Mouse (Mus musculus): Measurements from ENCODE around the gene C2cd3.

The C2cd3 gene

GRCm38 (mm10) chr7:100402715-100403114 lies 30.7 kb downstream of the C2cd3 start:
- DNase-seq (ENCODE audit: low spot score), result no peak

- no peak for DNase-seq (ENCODE audit: low spot score)
Observed at GRCm38 (mm10) chr7:100407677-100408076, 35.6 kb downstream of the C2cd3 start.

DNA sequence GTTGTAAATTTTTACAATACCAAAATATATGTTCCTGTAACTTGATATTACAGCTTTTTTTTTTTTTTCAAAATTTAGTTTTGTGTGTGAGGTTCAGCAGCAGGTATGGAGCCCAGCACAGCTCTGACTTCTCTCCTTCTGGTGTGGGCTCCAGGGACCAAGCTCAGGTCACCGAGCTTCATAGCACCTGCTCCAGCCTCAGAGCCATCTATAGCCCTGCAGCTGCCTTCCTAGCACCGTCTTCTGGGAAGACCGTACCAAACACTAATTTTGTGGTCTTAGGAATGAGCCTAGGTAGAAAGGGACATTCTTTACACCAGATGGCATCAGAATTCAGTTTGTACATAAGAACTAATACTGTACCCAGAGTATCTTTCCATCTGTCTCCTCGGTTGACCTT lies 36.7 kb downstream of the C2cd3 start:
- DNase-seq (ENCODE audit: low spot score), result no peak

DNA sequence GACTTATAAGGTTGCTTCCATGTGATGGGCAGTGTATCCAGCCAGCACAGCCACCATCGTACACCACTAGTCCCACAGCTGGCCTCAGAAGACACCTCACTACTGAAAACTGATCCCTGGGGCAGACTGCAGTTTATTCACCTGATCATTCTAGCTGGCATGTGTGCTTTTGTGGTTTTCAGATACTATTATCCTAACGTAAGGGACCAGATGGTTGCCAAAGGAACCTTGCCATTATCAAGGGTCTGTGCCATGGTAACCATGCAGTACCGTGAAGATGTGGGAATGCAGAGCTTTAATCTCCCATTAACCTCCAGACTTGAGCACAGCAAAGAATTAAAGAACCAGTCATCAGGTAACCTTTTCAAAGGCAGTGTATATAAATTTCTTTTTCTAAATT lies 53.8 kb downstream of the C2cd3 start:
- DNase-seq (ENCODE audit: low spot score), result no peak

DNA sequence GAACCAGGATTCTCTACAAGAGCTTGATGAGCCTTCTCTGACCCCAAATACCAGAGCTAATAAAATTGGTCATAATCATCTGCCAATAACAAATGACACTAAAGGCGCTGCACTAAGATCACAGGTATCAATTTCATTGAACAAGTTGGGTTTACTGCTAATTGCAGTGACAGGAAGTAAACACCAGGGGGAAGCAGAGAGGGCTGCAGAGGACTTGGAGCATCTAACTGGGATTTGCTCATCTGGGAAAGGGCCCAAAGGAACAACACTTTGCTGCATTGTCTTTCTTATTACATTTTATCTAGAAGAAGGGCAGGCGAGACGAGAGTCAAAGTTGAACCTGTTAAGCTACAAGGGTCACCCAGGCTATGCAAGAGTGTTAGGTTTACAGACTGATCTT lies 57.1 kb downstream of the C2cd3 start:
- DNase-seq (ENCODE audit: low spot score), result peak; percentile 62

DNA sequence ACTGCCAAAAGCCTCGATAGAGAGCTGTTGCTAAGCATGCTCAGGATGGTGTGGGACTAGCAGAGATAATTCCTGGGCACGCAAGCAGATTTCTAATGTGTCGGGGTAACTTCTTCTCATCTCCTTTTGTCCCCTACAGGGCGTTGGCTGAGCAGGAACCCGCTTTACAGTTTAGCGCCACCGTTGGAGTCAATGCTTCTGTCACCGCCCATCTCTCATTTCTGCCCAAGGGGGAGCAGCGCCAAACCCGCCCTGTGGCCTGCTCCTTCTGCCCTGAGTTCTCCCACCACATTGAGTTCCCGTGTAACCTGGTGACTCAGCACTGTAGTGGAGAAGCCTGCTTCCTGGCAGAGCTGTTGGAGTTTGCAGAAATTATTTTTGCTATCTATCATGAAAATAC lies 57.9 kb downstream of the C2cd3 start:
- DNase-seq (ENCODE audit: low spot score), result no peak

- DNase-seq (ENCODE audit: low spot score), result peak; percentile 78
Observed at GRCm38 (mm10) chr7:100431103-100431502, 59.1 kb downstream of the C2cd3 start.

DNA sequence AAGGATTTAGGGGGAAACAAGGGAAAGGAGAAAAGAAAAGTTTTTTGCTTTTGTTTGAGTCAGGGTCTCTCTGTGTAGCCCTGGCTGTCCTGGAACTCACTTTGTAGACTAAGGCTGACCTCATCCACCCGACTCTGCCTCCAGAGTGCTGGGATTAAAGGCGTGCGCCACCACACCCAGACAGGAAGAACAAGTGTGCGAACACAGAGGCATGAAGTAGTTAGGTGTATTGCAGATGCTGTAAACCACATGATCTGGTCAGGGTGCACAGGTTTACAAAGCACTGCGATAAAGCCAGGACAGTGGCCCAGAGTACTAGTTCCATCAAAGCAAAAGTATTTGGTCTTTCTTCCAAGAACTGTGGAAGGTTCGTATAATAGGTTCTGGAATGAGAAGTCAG lies 61.3 kb downstream of the C2cd3 start:
- no peak for DNase-seq (ENCODE audit: low spot score)

GRCm38 (mm10) chr7:100443728-100444127 lies 71.7 kb downstream of the C2cd3 start:
- no peak for DNase-seq (ENCODE audit: low spot score)

DNA sequence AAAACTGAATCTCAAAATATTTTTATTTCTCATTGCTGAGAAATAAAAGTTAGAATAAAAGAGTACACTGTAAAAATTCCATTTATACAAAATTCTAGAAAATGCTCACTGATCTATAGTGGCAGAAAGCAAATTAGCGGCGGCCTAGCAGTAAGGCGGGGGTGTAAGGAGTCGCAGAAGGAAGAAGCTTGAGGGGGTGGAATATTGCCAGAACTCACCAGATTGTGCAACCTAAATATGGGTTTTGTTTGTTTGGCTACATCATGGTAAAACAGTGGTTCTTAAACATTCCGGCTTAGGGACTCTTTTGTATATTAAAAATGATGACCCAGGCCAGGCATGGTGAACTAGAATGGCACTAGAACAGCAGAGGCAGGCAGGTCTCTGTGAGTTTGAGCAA lies 74.2 kb downstream of the C2cd3 start:
- no peak for DNase-seq (ENCODE audit: low spot score)

GRCm38 (mm10) chr7:100448530-100448929 lies 76.5 kb downstream of the C2cd3 start:
- DNase-seq (ENCODE audit: low spot score), result no peak

DNA sequence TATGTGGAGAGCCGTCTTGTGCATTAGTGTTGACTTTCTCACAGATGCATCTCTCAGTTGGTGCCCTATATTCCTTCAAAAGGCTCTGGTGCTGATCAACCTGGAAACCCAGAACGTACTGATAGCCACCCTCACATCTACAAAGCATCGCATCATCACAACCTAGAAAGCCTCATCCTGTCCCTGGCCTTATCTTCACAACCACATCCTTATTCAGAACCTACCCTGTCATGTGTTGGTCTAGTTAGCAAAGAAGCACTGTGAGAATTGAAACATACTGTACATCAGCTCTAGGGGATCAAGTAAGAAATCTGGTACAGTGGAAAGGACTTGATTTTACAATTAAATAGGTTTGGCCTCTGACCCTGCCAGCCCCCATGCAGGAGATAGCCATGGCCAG lies 77.0 kb downstream of the C2cd3 start:
- DNase-seq (ENCODE audit: low spot score), result no peak

DNA sequence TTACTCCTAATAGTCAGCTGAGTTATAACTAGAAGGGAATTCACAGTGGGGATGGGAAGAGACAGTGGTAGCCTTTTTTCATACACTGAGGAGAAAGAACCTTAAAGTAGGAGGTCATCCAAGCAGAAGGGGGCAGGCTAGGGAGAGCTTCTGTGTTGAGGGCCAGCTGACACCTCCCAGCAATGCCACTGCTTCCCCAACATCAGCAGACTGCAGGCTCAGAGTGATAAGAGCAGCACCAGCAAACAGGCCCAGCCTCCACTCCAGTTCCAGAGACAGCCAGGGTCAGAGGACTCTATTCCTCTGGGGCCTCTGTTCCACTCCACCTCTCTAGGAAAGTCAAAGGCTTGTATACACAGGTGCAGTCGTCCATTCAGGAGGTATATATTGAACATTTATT lies 86.1 kb downstream of the C2cd3 start:
- no peak for DNase-seq (ENCODE audit: low spot score)

DNA sequence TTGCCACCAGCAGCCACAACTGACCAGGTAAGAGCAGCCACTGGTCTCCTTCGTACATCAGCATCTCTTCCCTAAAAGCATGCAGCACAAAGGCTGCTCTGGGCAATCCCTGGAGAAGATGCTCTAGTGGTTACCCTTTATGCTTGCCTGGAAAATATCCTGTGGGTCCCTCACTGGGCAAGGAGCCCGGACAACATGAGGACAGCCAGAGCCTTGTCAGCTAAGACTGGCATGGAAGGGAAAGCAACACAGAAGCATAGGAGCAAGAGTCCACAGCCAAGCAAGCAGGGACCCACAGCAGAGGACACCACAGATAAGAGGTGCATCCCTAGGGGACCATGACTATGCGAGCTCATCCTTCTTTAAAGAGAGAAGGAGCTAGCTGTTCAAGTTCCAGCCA lies 87.8 kb downstream of the C2cd3 start:
- peak; percentile 46 for DNase-seq (ENCODE audit: low spot score)

DNA sequence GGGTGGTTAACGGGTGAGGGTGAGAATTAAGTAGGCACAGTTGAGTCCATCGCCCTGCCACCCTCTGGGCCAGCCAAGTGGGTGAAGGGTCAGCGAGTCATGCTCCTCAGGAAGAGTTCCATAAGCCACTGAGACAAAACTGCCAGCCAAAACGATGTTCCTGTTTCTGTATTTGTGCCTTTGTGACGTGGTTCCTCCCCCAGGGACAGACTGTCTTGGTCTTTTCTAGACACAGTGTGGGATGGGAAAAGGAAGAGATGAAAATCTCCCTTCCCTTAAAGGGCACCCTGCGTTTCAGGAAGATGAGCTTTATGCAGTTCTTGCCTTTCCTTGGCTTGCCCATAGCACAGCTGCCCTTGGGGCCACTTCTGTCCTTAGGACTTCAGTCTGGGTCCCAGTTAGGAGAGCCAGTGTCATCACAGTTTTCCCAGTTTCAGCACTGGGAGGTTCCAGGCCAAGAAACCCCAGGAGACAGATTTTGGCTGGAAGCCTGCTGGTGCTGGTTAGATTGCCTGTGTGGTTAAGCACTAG lies 89.7 kb downstream of the C2cd3 start:
- DNase-seq (ENCODE audit: low spot score), result peak; percentile 48

- DNase-seq (ENCODE audit: low spot score), result no peak
Observed at GRCm38 (mm10) chr7:100463194-100463593, 91.2 kb downstream of the C2cd3 start.

DNA sequence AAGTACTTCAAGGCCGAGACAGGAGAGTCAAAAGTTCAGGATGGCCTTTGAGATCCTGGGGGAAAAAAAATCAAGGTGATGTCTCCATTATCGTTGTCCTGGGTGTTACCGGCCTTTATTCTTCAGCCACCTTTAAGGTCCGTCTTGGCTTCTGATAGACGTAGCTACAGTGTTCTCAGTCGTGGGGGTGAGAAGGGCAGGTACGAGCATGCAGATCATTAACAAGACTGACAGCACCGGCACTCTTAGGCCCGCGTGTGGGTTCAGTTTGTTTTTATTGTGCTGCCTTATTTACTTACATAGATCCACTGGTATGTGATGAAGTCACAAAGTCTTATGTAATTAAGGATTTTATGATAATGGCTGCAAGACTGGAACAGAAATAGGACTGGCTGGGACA lies 91.7 kb downstream of the C2cd3 start:
- DNase-seq (ENCODE audit: low spot score), result no peak

- DNase-seq (ENCODE audit: low spot score), result no peak
Observed at GRCm38 (mm10) chr7:100464248-100464647, 92.2 kb downstream of the C2cd3 start.

DNA sequence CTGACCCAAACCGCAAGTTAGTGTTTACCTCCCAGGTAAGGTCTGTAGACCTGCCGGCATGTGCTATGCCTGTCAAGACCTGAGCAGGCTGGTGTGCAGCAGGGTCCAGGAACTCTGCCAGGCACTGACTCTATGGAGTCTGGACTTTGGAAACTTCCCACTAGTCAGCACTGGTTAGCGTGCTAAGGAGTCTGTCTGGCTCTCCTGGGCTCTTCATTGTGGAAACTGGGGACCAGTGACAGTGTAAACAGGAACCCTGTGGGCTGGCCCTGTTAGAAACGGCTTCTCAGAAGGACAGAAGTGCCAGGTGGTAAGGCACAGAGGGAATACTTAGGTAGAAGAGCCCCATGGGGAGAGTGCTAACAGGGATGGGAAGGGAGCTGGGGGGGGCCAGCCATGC lies 93.2 kb downstream of the C2cd3 start:
- no peak for DNase-seq (ENCODE audit: low spot score)

GRCm38 (mm10) chr7:100465656-100466309 lies 93.8 kb downstream of the C2cd3 start:
- DNase-seq (ENCODE audit: low spot score), result peak; percentile 69

GRCm38 (mm10) chr7:100466781-100467510 lies 94.9 kb downstream of the C2cd3 start:
- DNase-seq (ENCODE audit: low spot score), result no peak

DNA sequence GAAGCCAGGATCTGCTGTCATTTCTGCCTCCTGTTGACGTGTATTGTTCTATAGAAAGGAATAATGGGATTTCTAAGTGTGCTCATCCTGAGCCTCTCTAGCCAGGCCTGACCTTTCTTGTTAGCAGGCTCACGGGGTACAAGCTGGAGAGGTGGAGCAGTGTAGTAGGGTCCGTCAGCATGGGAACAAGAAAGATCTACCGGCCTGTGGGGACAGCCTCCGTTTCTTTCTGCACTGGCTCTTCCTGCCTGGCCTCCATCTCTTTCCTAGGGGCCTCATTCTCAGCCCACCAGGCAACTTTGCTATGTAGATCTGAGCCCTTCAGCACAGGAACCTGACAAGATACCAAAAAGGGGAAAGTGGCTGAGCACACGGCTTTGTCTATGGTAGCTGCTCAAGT lies 96.7 kb downstream of the C2cd3 start:
- no peak for DNase-seq (ENCODE audit: low spot score)

DNA sequence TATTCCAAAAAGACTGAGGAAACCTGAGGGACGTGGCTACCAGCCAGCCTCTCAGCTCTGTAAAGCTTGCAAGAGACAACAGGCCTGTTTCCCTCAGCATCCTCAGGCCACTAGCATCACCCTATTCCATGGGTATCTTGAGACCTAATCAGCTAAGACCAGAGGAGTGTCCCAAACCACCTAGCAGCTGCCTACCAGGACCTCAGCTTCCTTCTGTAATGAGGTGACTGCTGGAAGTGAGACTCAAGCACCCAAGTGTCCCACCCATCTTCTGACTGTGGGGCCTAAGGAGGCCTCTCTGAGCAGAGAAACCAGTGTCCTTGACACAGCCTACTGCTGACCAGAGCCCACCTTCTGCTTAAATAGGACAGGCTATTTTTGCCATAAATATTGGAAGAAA lies 97.5 kb downstream of the C2cd3 start:
- no peak for DNase-seq (ENCODE audit: low spot score)

Data from MN1 (cell line).